Mouse (Mus musculus): ENCODE results near the gene Tnfrsf17.

GRCm38 (mm10) chr16:11343292-11343815, 29.7 kb downstream of the Tnfrsf17 start:
- no peak for TF ChIP-seq CTCF (IDR thresholded peaks at IDR 0.05; ENCODE audit: borderline replicate concordance, insufficient read depth, low read length)
- no peak for TF ChIP-seq POLR2A (IDR thresholded peaks at IDR 0.05; ENCODE audit: low read depth, low read length)
